Mouse (Mus musculus): ENCODE measurements around the gene Hrh2.

Gene Hrh2

GRCm38 (mm10) chr13:54176406-54177020 lies 15.4 kb upstream of the Hrh2 start:
- DNase-seq (ENCODE audit: extremely low read depth, low read depth) = no peak

- DNase-seq (ENCODE audit: extremely low read depth, low read depth) = no peak
Measured at GRCm38 (mm10) chr13:54177346-54177745, 14.6 kb upstream of the Hrh2 start.

- DNase-seq (ENCODE audit: extremely low read depth, low read depth) = no peak
Measured at GRCm38 (mm10) chr13:54178647-54179046, 13.3 kb upstream of the Hrh2 start.

- no peak for DNase-seq (ENCODE audit: extremely low read depth, low read depth)
Measured at GRCm38 (mm10) chr13:54179971-54180370, 12.0 kb upstream of the Hrh2 start.

- DNase-seq (ENCODE audit: extremely low read depth, low read depth) = no peak
Measured at GRCm38 (mm10) chr13:54180461-54180860, 11.5 kb upstream of the Hrh2 start.

- DNase-seq (ENCODE audit: extremely low read depth, low read depth) = no peak
Measured at GRCm38 (mm10) chr13:54181318-54181717, 10.6 kb upstream of the Hrh2 start.

GRCm38 (mm10) chr13:54181947-54182346 lies 10.0 kb upstream of the Hrh2 start:
- DNase-seq (ENCODE audit: extremely low read depth, low read depth) = no peak

GRCm38 (mm10) chr13:54186394-54186793 lies 5.5 kb upstream of the Hrh2 start:
- DNase-seq (ENCODE audit: extremely low read depth, low read depth) = peak; percentile 70

GRCm38 (mm10) chr13:54188190-54188706 lies 3.7 kb upstream of the Hrh2 start:
- peak; percentile 56 for DNase-seq (ENCODE audit: extremely low read depth, low read depth)

- DNase-seq (ENCODE audit: extremely low read depth, low read depth) = peak; percentile 60
Measured at GRCm38 (mm10) chr13:54189896-54190295, 2.0 kb upstream of the Hrh2 start.

- DNase-seq (ENCODE audit: extremely low read depth, low read depth) = no peak
Measured at GRCm38 (mm10) chr13:54191181-54191580, 748 bp upstream of the Hrh2 start.

GRCm38 (mm10) chr13:54193580-54193979 lies 1.7 kb downstream of the Hrh2 start:
- no peak for DNase-seq (ENCODE audit: extremely low read depth, low read depth)

- no peak for DNase-seq (ENCODE audit: extremely low read depth, low read depth)
Measured at GRCm38 (mm10) chr13:54199000-54199399, 7.1 kb downstream of the Hrh2 start.

GRCm38 (mm10) chr13:54202458-54202857 lies 10.5 kb downstream of the Hrh2 start:
- no peak for DNase-seq (ENCODE audit: extremely low read depth, low read depth)

- no peak for DNase-seq (ENCODE audit: extremely low read depth, low read depth)
Measured at GRCm38 (mm10) chr13:54203419-54203818, 11.5 kb downstream of the Hrh2 start.

GRCm38 (mm10) chr13:54205195-54205594 lies 13.3 kb downstream of the Hrh2 start:
- peak; percentile 84 for DNase-seq (ENCODE audit: extremely low read depth, low read depth)

GRCm38 (mm10) chr13:54206140-54206753 lies 14.3 kb downstream of the Hrh2 start:
- no peak for DNase-seq (ENCODE audit: extremely low read depth, low read depth)

GRCm38 (mm10) chr13:54209476-54210253 lies 17.7 kb downstream of the Hrh2 start:
- no peak for DNase-seq (ENCODE audit: extremely low read depth, low read depth)

- DNase-seq (ENCODE audit: extremely low read depth, low read depth) = no peak
Measured at GRCm38 (mm10) chr13:54211528-54212488, 19.9 kb downstream of the Hrh2 start.

GRCm38 (mm10) chr13:54212516-54212915 lies 20.6 kb downstream of the Hrh2 start:
- DNase-seq (ENCODE audit: extremely low read depth, low read depth) = no peak

- DNase-seq (ENCODE audit: extremely low read depth, low read depth) = no peak
Measured at GRCm38 (mm10) chr13:54215266-54215665, 23.3 kb downstream of the Hrh2 start.
